Mouse (Mus musculus) MEL (cell line): Measurements from ENCODE around the gene Nrp1.

Experiments
- ETS1 ChIP-seq: IDR thresholded peaks from 2 replicates; pipeline ENCODE4 v1.6.1; 2012; ENCODE audit warnings: low read depth, mild to moderate bottlenecking, inconsistent platforms, low read length, improper control_type of control experiment, moderate library complexity
- JUND ChIP-seq: IDR thresholded peaks from 2 replicates; pipeline ENCODE4 v1.6.1; 2011; ENCODE audit warnings: low read depth, mild to moderate bottlenecking, improper control_type of control experiment, low read length
- MAZ ChIP-seq: IDR thresholded peaks from 2 replicates; pipeline ENCODE4 v1.6.1; 2012; ENCODE audit warnings: low read depth, mild to moderate bottlenecking, inconsistent platforms, low read length, improper control_type of control experiment
- NRF1 ChIP-seq: IDR thresholded peaks from 2 replicates; pipeline ENCODE4 v1.6.1; 2014; ENCODE audit warnings: low read depth, mild to moderate bottlenecking, inconsistent platforms, low read length, improper control_type of control experiment, moderate library complexity; ENCODE audit not compliant: poor library complexity, insufficient read depth, severe bottlenecking
- POLR2A ChIP-seq, 2 experiments: IDR thresholded peaks; 2 replicates each; pipeline ENCODE4 v1.6.1; 2011 to 2012; ENCODE audit warnings: low read length in 2 of 2, mild to moderate bottlenecking in 2 of 2, control low read depth in 1 of 2, improper control_type of control experiment in 1 of 2, low read depth in 1 of 2, moderate library complexity in 1 of 2; ENCODE audit not compliant: control insufficient read depth in 1 of 2, insufficient read depth in 1 of 2, poor library complexity in 1 of 2
- TBP ChIP-seq: IDR thresholded peaks from 2 replicates; pipeline ENCODE4 v1.8.0; 2011; ENCODE audit warnings: low read depth, low read length, improper control_type of control experiment
- ZC3H11A ChIP-seq: IDR thresholded peaks from 2 replicates; pipeline ENCODE4 v1.6.1; 2012; ENCODE audit warnings: low read depth, mild to moderate bottlenecking, inconsistent platforms, low read length, improper control_type of control experiment
- ZMIZ1 ChIP-seq: IDR thresholded peaks from 2 replicates; pipeline ENCODE4 v1.6.1; 2012; ENCODE audit warnings: low read depth, mild to moderate bottlenecking, inconsistent platforms, low read length, improper control_type of control experiment, moderate library complexity

DNA sequence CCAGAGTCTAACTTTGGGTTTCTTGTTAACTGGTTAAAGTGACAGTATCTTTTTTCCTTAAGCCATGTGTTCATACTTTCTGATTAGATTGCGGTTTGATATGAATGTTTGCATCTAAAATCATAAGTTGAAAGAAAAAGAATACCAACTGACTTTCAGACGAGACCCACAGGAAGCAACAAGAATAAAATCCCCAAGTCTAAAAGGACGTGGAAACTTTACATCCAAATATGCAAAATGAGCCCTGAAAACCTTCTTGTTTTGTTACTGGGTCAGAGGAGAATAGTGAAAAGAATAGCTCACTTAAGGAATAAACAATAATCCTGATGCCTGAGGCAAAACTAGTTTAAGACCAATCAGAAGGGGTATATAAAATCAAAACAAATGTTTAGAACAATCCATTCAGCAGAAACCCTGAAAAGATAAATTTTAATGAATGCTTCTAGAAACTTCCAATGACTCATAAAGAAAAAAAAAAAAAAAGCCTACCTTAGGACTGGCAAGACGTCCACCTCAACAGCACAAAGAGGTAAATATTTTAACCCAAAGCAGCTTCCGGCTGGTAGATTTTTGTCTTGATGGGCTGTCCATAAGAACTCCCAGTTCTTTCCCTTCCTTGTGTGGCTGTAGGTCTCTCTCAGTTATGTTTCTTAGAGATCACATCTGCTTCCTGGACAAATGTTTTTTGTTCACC, 145.9 kb downstream of the Nrp1 start:
- TF ChIP-seq NRF1 (no peak), ZMIZ1 (no peak), POLR2A (IDR thresholded peaks at IDR 0.05; ENCODE audit: control insufficient read depth in 1 of 2, insufficient read depth in 1 of 2, low read depth in 1 of 2, low read length in 2 of 2, poor library complexity in 1 of 2) (no peak), ZC3H11A (no peak), JUND (no peak), MAZ (no peak), ETS1 (no peak), TBP (no peak)
